Mouse (Mus musculus) cerebellum, adult 2 months (tissue): Measurements from ENCODE around the gene Zfp1.

Experiments
- CTCF ChIP-seq: fragments of 200-500 bp; IDR thresholded peaks from 2 replicates; pipeline ENCODE4 v1.5.1; 2011; ENCODE audit warnings: low read depth, mild to moderate bottlenecking, control low read depth, low read length, moderate library complexity, borderline replicate concordance; ENCODE audit not compliant: insufficient read depth
- POLR2A ChIP-seq: fragments of 200-500 bp; IDR thresholded peaks from 2 replicates; pipeline ENCODE4 v1.6.1; 2011; ENCODE audit warnings: low read length, control low read depth, borderline replicate concordance; ENCODE audit not compliant: insufficient read depth

DNA sequence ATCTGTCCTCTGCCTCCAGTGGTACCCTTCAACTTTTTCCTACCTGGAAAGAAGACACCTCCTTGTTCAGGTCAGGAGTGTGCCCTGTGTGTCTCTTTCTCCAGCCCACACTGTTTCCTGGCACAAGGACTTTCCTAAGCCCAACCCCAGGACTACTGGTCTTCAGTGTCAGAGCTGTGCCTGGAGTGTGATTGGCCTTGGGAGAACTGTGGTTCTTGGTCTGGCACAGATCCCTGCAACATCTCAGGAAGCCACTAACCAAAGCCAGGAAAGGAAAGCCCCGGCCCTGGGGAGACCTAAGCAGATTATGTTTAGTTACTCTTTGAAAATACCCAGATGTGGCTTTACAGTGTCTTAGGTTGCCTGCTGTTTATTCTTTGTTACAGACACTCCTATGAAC is 23.3 kb upstream of the Zfp1 start:
- TF ChIP-seq POLR2A = no peak
- no peak for TF ChIP-seq CTCF
